Mouse (Mus musculus): Measurements from ENCODE around the gene Eng. TPM values are rescaled to one million over a fixed set of nuclear protein-coding genes. Genes with fewer than 3 reads are reported as not detected.

Eng gene
- total and polyA plus RNA-seq, 3 experiments = 113 to 239 (median 122) TPM

GRCm38 (mm10) chr2:32684681-32685428 lies 38.5 kb downstream of the Eng start:
- intact Hi-C loops (cut with DNase I) = no loop called here
- Histone ChIP-seq H3K79me2 (replicated peaks; ENCODE audit: control insufficient read depth, insufficient read depth, low read length) (no peaks in the 10 kb centered on the region), H3K27ac (no peak overlapping the region), H3K4me1 (ENCODE audit: control insufficient read depth, insufficient read depth, low read length) (peaks cover 2% of the 10 kb centered on the region), H3K4me3 (no peak overlapping the region), H3K27me3 (ENCODE audit: control insufficient read depth, insufficient read depth, low read length) (no peaks in the 10 kb centered on the region), H3K9ac (ENCODE audit: low read depth, low read length) (no peak overlapping the region), H3K36me3 (ENCODE audit: control insufficient read depth, insufficient read depth, low read length) (no peaks in the 10 kb centered on the region)
- DNase-seq = no peak
- WGBS = 71% methylated on average over 15 of the region's 15 CpGs
- TF ChIP-seq POLR2A (IDR thresholded peaks at IDR 0.05; ENCODE audit: insufficient read depth, low read depth, low read length) (no peak), EP300 (IDR thresholded peaks at IDR 0.05; ENCODE audit: insufficient read depth, low read depth, low read length) (no peak), CTCF (IDR thresholded peaks at IDR 0.05) (no peak)

GRCm38 (mm10) chr2:32685807-32686206 lies 39.4 kb downstream of the Eng start:
- H3K27ac ChIP-seq = no peak overlapping the region
- no peak overlapping the region for H3K9ac ChIP-seq (ENCODE audit: low read depth, low read length)
- H3K36me3 ChIP-seq (ENCODE audit: control insufficient read depth, insufficient read depth, low read length) = no peaks in the 10 kb centered on the region
- 93% methylated on average over 3 of the region's 3 CpGs for WGBS
- TF ChIP-seq EP300 (IDR thresholded peaks at IDR 0.05; ENCODE audit: insufficient read depth, low read depth, low read length) (no peak), POLR2A (IDR thresholded peaks at IDR 0.05; ENCODE audit: insufficient read depth, low read depth, low read length) (no peak), CTCF (IDR thresholded peaks at IDR 0.05) (no peak)
- H3K27me3 ChIP-seq (ENCODE audit: control insufficient read depth, insufficient read depth, low read length) = no peaks in the 10 kb centered on the region
- DNase-seq = no peak
- H3K4me1 ChIP-seq (ENCODE audit: control insufficient read depth, insufficient read depth, low read length) = peaks cover 2% of the 10 kb centered on the region
- H3K4me3 ChIP-seq = no peak overlapping the region
- intact Hi-C loops (cut with DNase I) = loop anchor here (2.0 kb wide), 1 partner anchor 13 kb away; no protein-coding TSS in a partner anchor
- no peaks in the 10 kb centered on the region for H3K79me2 ChIP-seq (replicated peaks; ENCODE audit: control insufficient read depth, insufficient read depth, low read length)

GRCm38 (mm10) chr2:32686640-32687039 lies 40.2 kb downstream of the Eng start:
- no peak overlapping the region for H3K27ac ChIP-seq
- no peak for DNase-seq
- intact Hi-C loops (cut with DNase I) = loop anchor here (2.0 kb wide), 1 partner anchor 14 kb away; no protein-coding TSS in a partner anchor

GRCm38 (mm10) chr2:32687562-32687961 lies 41.2 kb downstream of the Eng start:
- H3K36me3 ChIP-seq (ENCODE audit: control insufficient read depth, insufficient read depth, low read length) = no peaks in the 10 kb centered on the region
- no peak overlapping the region for H3K4me3 ChIP-seq
- intact Hi-C loops (cut with DNase I) = loop anchor here (2.0 kb wide), 1 partner anchor 15 kb away; no protein-coding TSS in a partner anchor
- no peaks in the 10 kb centered on the region for H3K27me3 ChIP-seq (ENCODE audit: control insufficient read depth, insufficient read depth, low read length)
- no peak for DNase-seq
- no peak overlapping the region for H3K9ac ChIP-seq (ENCODE audit: low read depth, low read length)
- H3K79me2 ChIP-seq (replicated peaks; ENCODE audit: control insufficient read depth, insufficient read depth, low read length) = no peaks in the 10 kb centered on the region
- 89% methylated on average over 8 of the region's 8 CpGs for WGBS
- H3K27ac ChIP-seq = no peak overlapping the region
- H3K4me1 ChIP-seq (ENCODE audit: control insufficient read depth, insufficient read depth, low read length) = peaks cover 2% of the 10 kb centered on the region
- TF ChIP-seq CTCF (IDR thresholded peaks at IDR 0.05) = no peak
- TF ChIP-seq POLR2A (IDR thresholded peaks at IDR 0.05; ENCODE audit: insufficient read depth, low read depth, low read length) = no peak
- TF ChIP-seq EP300 (IDR thresholded peaks at IDR 0.05; ENCODE audit: insufficient read depth, low read depth, low read length) = no peak

More at GRCm38 (mm10) chr2:32686640-32687039, 40.2 kb downstream of the Eng start:
- Histone ChIP-seq H3K9ac (ENCODE audit: low read depth, low read length) (no peak overlapping the region), H3K36me3 (ENCODE audit: control insufficient read depth, insufficient read depth, low read length) (no peaks in the 10 kb centered on the region), H3K79me2 (replicated peaks; ENCODE audit: control insufficient read depth, insufficient read depth, low read length) (no peaks in the 10 kb centered on the region), H3K4me1 (ENCODE audit: control insufficient read depth, insufficient read depth, low read length) (peaks cover 2% of the 10 kb centered on the region), H3K27me3 (ENCODE audit: control insufficient read depth, insufficient read depth, low read length) (no peaks in the 10 kb centered on the region), H3K4me3 (no peak overlapping the region)
- no peak for TF ChIP-seq POLR2A (IDR thresholded peaks at IDR 0.05; ENCODE audit: insufficient read depth, low read depth, low read length)
- TF ChIP-seq CTCF (IDR thresholded peaks at IDR 0.05) = no peak
- no peak for TF ChIP-seq EP300 (IDR thresholded peaks at IDR 0.05; ENCODE audit: insufficient read depth, low read depth, low read length)
- 91% methylated on average over 6 of the region's 6 CpGs for WGBS

- H3K4me3 ChIP-seq = no peak overlapping the region
Observed at GRCm38 (mm10) chr2:32689420-32689819, 43.0 kb downstream of the Eng start.

GRCm38 (mm10) chr2:32691041-32691440 lies 44.6 kb downstream of the Eng start:
- DNase-seq = no peak
- peaks cover 3% of the 10 kb centered on the region for H3K4me1 ChIP-seq (ENCODE audit: control insufficient read depth, insufficient read depth, low read length)
- H3K9ac ChIP-seq (ENCODE audit: low read depth, low read length) = no peak overlapping the region
- no peak overlapping the region for H3K4me3 ChIP-seq
- no peaks in the 10 kb centered on the region for H3K79me2 ChIP-seq (replicated peaks; ENCODE audit: control insufficient read depth, insufficient read depth, low read length)
- intact Hi-C loops (cut with DNase I) = no loop called here
- no peaks in the 10 kb centered on the region for H3K36me3 ChIP-seq (ENCODE audit: control insufficient read depth, insufficient read depth, low read length)
- TF ChIP-seq POLR2A (IDR thresholded peaks at IDR 0.05; ENCODE audit: insufficient read depth, low read depth, low read length) (no peak), CTCF (IDR thresholded peaks at IDR 0.05) (no peak), EP300 (IDR thresholded peaks at IDR 0.05; ENCODE audit: insufficient read depth, low read depth, low read length) (no peak)
- no peak overlapping the region for H3K27ac ChIP-seq
- no peaks in the 10 kb centered on the region for H3K27me3 ChIP-seq (ENCODE audit: control insufficient read depth, insufficient read depth, low read length)
- 80% methylated on average over 11 of the region's 11 CpGs for WGBS

More at GRCm38 (mm10) chr2:32689420-32689819, 43.0 kb downstream of the Eng start:
- H3K9ac ChIP-seq (ENCODE audit: low read depth, low read length) = no peak overlapping the region
- no peaks in the 10 kb centered on the region for H3K36me3 ChIP-seq (ENCODE audit: control insufficient read depth, insufficient read depth, low read length)
- no peaks in the 10 kb centered on the region for H3K27me3 ChIP-seq (ENCODE audit: control insufficient read depth, insufficient read depth, low read length)
- 15% methylated on average over 5 of the region's 5 CpGs for WGBS
- H3K79me2 ChIP-seq (replicated peaks; ENCODE audit: control insufficient read depth, insufficient read depth, low read length) = no peaks in the 10 kb centered on the region
- TF ChIP-seq POLR2A (IDR thresholded peaks at IDR 0.05; ENCODE audit: insufficient read depth, low read depth, low read length) (no peak), CTCF (IDR thresholded peaks at IDR 0.05) (peak; percentile 100; the same call in 1 of the 2 replicates), EP300 (IDR thresholded peaks at IDR 0.05; ENCODE audit: insufficient read depth, low read depth, low read length) (peak; percentile 98)
- intact Hi-C loops (cut with DNase I) = loop anchor here (1.0 to 2.0 kb wide), 3 partner anchors 27 to 106 kb away; no protein-coding TSS in a partner anchor
- DNase-seq = peak; percentile 87 to 88
- peaks cover 3% of the 10 kb centered on the region for H3K4me1 ChIP-seq (ENCODE audit: control insufficient read depth, insufficient read depth, low read length)
- H3K27ac ChIP-seq = no peak overlapping the region

Measured in heart, adult 2 months (tissue).